Mouse (Mus musculus) thymus, postnatal 25 days (tissue): ENCODE data around the gene Bpgm.

Source experiments
- DNase-seq: peaks from one replicate; pipeline ENCODE4 v3.0.0; 2022

Bpgm gene

GRCm38 (mm10) chr6:34486071-34486626, 10.1 kb downstream of the Bpgm start:
- no peak for DNase-seq

GRCm38 (mm10) chr6:34493327-34494095, 17.5 kb downstream of the Bpgm start:
- DNase-seq: no peak

DNA sequence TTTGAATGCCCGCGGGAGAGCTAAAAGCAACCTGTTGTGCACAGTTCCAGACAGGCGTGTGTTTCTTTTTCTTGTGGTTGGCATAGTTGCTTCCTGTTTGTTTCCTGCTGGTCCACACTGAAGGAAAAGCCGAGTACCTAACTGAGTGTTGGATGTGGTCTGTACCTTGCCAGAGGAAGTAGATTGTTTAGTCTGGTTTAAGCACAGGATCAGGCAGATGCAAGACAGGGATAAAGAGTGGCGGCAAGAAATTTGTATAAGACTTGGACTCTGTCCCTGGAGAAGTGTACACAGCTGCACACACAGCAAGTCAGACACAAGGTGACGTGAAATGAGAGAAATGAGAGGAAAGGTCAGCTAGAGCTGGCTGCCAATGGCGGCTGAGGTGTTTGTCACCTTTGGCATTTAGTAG, 19.1 kb downstream of the Bpgm start:
- DNase-seq: peak; percentile 32

DNA sequence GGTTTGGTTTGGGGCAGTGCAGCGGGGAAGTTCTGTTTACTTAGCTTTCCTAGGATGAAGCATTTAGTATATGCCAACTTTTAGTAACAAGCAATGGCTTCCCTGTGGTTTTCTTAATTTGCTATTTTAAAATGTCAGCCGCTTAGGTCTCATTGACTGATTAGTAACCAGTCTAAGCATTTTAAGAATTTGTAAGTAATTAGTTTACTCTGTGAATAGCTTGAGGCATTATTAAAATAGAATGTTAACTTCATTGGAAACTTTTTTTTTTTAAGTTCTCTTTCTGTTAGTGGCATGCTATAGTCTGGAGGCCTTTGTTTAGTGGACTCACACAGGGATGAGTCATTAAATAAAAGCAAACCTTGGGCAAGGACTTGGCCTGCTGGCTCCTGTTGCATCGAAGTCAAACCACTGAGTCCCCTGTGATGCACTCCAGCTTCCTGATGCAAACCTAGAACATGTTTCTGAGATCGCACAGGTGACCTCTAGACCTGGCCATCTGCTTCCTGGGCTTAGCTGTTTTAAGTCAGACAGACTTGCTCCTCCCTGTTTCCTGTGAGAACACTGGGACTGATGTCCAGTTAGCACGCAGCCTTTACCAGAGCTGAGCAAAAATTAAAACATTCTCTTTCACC, 22.1 kb downstream of the Bpgm start:
- DNase-seq: no peak

DNA sequence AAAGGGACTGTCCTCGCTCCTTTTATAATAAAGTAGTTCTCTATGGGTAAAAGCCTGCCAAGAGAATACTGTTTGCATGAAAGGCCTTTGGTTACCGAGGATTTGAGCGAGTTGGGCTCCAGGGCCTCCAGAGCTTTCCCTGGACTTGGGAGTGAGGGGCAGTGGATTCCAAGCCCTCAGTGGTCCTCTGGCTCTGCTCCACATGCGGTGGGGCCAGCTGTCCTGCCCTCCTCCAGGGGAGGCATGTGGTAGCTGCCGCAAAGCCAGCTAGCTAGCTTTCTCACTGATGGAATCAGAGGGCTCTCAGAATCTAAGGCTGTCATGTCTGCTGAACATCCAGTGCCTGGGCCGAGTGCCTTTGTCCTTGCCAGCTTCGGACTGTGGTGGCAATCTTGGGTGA, 26.3 kb downstream of the Bpgm start:
- DNase-seq: no peak

DNA sequence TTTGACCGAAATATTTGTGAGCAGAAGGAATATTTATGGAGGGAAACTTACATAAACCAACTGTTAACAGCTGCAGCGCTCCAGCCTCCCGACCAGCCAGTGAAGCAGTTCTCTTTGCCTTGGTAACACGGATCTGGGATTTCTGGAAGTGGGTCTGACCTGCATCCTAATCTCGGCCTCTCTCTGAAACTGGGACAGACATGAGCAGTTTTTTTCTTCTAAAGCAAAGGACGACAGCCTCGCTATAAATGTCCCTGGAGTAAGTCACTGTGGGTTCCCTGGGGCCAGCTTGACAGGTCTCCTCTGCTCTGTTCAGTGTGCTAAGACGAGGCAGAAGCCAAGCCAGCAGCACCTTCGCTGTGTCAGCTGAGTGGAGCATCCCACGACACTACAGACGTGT, 29.9 kb downstream of the Bpgm start:
- no peak for DNase-seq

DNA sequence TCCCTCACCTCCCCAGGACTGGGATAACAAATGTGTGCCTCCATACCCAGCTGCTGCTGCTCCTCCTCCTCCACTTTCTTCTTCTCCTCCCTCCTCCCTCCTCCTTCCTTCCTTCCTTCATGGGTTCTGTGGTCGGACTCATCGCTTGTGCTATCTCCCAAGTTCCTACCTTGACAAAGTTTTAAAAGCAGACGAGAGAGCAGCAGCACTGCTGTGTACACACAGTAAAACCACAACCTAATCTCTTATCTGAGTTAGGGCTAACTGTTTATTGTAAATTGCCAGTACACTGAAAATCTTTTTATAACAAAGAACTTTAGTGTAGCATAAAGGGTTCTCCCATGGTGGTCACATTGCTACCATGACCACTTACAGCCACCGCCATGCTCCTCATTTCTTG, 31.6 kb downstream of the Bpgm start:
- no peak for DNase-seq

GRCm38 (mm10) chr6:34508016-34508415, 32.0 kb downstream of the Bpgm start:
- DNase-seq: no peak

GRCm38 (mm10) chr6:34510277-34510676, 34.3 kb downstream of the Bpgm start:
- DNase-seq: no peak

- DNase-seq: no peak
Measured at GRCm38 (mm10) chr6:34511410-34511809, 35.4 kb downstream of the Bpgm start.

GRCm38 (mm10) chr6:34512741-34513140, 36.7 kb downstream of the Bpgm start:
- DNase-seq: no peak

DNA sequence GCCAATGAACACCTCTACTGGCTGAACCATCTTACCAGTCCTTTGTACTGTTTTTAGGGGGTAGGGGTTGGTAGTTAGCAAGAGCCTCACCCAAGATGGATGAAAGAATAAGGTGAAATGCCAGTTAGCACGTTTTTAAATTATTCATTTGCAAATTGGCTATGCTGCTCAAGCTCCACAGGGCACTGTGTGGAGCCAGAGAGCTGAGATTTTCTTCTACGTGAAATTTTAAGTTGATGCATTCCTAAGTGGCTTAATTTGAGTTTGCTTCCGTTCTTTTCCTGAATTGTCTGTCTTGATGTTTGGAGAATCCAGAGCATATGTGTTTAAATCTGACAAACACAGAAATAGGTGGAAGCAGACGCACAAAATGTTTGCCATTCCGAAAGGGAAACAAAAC, 38.6 kb downstream of the Bpgm start:
- DNase-seq: no peak

DNA sequence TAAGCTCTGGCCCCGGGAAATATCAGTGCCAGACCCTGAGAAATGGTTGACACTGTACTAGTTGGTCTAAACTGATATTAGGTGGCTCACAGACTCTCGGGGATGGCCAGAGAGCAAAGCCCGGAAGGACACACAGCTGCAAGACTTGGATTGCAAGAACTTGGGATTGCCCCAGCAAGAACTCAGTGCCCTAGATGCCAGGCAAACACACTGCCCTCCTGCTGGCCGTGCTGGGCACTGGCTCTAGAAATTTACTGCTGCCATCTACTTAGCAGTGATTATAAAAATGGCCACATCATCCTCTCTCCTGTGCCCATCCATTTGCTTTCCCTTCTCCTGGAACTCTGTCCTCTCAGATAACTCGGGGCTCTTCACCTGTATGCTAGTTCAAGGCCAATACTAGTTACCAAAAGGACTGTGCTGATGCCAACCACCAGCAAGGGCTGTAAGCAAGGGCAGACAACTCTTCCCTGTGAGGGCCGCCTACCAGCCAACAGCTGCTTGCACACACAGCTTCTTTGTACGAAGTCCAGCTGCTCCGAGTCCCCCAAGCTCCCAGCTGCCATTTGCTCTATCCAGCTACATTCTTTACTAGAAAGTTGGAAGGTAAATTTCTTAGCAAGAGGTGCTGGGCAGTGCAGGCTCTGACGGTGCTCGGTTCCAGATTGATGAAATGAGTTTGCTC, 39.2 kb downstream of the Bpgm start:
- no peak for DNase-seq

GRCm38 (mm10) chr6:34515783-34516099, 39.7 kb downstream of the Bpgm start:
- no peak for DNase-seq

DNA sequence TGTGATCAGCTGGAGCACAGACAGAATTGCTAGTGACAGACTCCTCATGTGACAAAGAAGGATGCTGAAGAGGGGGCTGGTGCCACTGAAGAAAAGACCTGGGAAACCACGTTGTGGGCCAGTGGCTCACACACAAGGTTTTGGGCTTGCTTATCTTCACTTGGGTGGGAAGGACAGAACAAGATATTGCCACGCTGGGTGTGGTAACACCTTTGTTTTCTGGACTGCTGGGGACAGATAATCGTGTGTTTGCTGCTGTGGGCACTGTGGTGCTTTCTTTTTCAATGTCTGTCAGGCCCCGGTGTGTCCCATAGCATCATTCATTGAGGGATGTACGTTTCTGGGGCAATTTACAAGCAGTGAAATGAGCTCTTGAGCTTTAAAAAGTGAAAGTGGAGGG, 41.7 kb downstream of the Bpgm start:
- no peak for DNase-seq

DNA sequence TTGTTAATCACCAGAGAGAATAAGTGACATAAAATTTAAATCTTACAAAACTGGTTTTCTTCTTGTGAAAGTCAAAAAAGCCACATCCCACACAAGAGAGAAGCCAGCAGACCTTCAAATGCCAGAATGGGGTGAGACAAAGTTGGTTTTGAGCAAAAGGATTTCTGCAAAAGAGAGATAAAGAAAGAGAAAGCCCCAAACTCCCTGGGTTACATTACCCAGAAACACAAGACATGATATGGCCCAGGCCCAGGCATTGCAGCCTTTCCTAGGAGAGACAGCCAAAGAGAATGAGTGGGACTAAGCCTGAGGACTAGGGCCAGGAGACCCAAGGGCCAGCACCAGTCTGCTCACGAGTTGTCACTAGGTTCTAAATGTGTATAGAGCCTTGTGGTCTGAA, 43.1 kb downstream of the Bpgm start:
- no peak for DNase-seq

DNA sequence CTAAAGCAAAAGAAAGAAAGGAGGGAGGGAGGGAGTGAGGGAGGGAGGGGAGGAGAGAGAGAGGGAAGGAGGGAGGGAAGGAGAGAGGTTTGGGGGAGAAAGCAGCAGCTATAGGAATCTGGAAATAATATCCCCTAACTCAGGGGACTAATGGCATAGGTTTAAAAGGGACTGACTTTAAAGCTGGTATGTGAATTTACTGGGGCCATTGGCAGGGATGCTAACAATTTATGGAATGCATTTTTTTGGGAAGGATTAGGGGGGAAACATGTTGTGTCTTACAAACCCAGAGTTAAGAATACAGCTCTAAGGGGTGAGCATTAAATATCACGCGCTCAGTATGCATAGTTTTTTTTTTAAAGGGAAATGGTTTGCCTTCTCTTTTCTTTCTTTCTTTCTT, 44.5 kb downstream of the Bpgm start:
- DNase-seq: no peak

DNA sequence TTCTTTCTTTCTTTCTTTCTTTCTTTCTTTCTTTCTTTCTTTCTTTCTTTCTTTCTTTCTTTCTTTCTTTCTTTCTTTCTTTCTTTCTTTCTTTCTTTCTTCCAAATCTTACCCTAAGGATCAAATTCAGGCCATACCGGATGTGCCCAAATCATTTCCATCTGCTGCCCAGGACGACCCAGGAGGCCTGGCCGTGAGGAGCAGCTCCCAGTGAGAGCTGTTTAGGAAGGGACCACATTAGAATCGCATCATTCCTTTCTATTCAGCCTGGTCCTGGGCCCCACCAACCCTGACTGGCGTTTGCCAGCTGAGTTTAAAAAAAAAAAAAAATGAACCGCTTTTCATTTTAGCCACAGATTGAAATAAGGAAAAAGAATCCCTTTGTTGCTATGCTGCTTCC, 44.9 kb downstream of the Bpgm start:
- DNase-seq: no peak

DNA sequence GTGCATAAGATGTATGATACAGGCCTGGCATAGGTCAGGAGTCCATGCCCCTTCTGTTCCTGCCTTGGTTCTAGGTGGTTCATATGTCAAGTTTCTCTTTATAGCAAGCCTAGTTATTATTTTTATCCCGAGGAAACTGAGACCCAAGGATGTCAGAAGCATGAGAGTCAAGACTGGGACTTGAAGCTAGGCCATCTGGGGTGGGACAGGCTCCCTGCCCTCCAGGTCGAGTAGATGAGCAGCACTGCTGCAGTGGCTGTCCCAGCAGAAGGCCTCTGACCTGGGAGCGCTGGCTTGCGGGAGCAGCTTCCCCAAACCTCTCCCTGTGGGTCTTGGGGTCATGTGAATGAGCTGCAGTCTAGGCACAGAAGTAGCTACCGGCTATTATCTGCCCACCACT, 47.5 kb downstream of the Bpgm start:
- no peak for DNase-seq

- no peak for DNase-seq
Measured at GRCm38 (mm10) chr6:34525499-34525924, 49.5 kb downstream of the Bpgm start.

DNA sequence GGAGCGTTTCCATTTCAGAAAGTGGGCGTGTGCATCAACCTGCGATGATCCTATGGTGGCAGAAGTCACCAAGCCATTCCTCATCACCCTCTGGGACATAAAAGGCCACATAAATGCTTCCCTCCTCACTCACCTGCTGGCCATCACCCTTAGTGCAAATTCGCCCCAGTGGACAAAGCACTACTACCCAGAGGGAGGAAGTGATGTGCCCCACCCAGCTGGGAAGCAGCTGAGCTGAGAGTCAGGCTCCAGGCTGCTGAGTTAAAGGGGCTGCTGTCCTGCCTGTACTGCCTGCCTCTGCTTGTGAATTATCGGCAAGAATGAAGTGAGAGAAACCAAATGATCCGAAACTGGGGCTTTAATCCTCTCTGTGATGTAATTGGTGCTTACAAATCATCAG, 49.9 kb downstream of the Bpgm start:
- DNase-seq: no peak

DNA sequence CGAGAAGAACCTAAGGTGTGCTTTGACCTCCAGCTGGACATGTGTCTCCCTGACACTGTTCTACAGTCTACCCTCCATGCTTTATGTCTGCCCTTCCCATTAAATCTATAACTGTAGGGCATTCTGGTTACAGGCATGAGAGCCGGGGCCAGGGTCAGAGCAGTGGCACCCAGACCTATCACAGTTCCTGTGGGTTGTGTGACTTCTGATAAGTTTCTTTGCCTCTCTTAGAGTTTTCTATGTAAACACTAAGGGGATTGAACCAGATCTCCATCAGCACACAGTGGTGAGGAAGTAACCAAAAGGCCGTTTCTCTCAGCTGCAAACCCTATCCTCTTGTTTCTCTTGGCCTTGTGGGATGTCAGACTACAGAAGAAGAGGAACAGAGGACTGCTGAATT, 50.4 kb downstream of the Bpgm start:
- no peak for DNase-seq

GRCm38 (mm10) chr6:34528131-34528530, 52.1 kb downstream of the Bpgm start:
- DNase-seq: no peak

DNA sequence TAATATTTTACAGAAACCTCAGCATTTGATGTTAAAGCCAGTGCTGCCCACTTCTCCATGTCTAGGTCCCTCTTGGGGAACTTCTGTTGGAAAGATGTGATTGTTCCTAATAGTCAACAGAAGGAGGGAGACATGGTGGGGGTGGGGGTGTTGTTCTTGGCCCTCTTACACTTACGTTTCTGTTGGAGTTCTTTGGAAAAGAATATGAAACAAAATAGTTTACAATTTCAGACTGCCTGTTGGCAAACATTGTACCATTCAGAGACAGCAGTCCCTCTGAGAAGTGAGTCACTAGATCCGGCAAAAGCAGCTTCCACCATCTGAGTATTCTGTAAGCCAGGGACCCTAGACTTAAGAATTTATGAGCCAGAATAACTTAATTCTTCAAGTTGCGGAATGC, 54.0 kb downstream of the Bpgm start:
- no peak for DNase-seq
